Mouse (Mus musculus): ENCODE data around the gene Cyp2g1. TPM values are rescaled to one million over a fixed set of nuclear protein-coding genes. Genes with fewer than 3 reads are reported as not detected.

The Cyp2g1 gene
- polyA plus RNA-seq (2016; fragmentation: Nextera tagmentation; extraction: Ambion mirVana) = not detected in 2 replicates

DNA sequence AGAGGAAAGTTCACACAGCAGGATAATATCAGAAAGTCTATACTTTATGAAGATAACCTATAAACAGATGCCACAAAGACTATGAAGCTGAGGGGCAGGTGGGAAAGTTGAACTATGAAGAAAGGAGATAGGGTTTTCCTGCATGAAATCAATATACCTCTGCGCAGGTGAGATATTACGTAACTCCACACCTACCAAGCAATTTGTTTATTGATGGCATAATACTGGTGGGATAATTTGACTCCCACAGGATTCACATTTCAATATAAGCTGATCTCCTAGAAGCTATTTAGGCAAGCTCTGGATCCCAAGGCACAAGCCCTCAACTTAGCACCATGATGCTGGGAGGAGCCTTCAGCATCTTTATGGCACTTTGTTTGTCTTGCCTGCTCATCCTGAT, at the start of gene Cyp2g1:
Gene Cyp2g1 (plus strand): TSS at position 301 of the 400 bp plus-strand sequence.
- H3K9me3 ChIP-seq (replicated peaks) = no peaks in the 10 kb centered on the region
- no peak within 1 kb of the TSS for H3K9ac ChIP-seq
- H3K36me3 ChIP-seq = no peaks in the 10 kb centered on the region
- WGBS (ENCODE audit: insufficient replicate concordance) = 71% methylated on average over 2 of the region's 2 CpGs
- no peaks in the 10 kb centered on the region for H3K27me3 ChIP-seq (replicated peaks)
- H3K27ac ChIP-seq = no peak within 1 kb of the TSS
- ATAC-seq = no peak
- no peak within 1 kb of the TSS for H3K4me2 ChIP-seq
- no peaks in the 10 kb centered on the region for H3K4me1 ChIP-seq
- H3K4me3 ChIP-seq = no peak within 1 kb of the TSS

DNA sequence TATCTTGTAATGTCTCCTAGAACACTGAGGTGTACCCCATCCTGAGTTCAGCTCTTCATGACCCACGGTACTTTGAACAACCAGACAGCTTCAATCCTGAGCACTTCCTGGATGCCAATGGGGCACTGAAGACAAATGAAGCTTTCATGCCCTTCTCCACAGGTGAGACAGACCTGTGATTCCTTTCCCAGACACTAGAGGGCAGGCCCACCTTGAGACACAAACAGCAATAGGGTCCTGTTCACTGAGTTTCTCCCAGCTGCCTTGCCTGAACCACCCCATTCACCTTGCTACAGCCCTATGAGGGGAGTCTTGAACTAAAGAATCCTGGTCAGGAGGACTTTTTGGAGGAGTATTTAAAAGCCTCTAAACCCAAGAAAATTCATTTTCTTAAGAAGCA, 41.6 kb upstream of the Cyp2g1 start:
- no peaks in the 10 kb centered on the region for H3K27me3 ChIP-seq (replicated peaks)
- H3K36me3 ChIP-seq = no peaks in the 10 kb centered on the region
- H3K4me2 ChIP-seq = no peak overlapping the region
- H3K4me3 ChIP-seq = no peak overlapping the region
- no peaks in the 10 kb centered on the region for H3K4me1 ChIP-seq
- 51% methylated on average over 1 of the region's 1 CpGs for whole genome bisulfite sequencing (ENCODE audit: insufficient replicate concordance)
- H3K9me3 ChIP-seq (replicated peaks) = peaks cover 11% of the 10 kb centered on the region; the same call in 1 of the 2 replicates
- no peak for ATAC-seq
- no peak overlapping the region for H3K27ac ChIP-seq
- no peak overlapping the region for H3K9ac ChIP-seq

DNA sequence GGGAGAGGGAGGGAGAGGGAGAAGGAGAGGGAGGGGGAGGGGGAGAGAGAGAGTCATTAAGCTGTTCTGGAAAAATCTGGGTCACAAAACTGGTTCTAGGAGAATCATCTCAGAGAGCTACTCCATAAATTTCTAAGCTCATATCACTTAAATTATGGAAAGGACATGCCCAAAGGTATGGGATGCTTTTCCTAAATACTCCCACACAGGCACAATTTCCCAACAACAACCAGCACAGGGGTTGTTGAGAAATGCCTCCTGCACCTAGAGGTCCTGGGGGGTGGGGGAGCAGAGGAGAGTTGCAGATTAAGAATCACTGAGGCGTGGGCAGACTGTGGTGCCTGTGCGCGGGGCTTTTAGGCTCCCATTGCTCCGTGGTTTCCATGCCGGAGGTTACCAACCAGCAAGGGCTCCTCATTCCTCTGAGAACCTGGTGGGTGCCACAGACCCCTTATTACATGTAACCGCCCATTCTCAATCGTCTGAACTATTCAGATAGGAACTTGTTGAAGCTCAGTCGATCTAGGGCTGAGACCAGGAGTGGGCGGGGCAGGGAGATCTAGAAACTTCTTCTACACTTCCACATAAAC, 38.7 kb upstream of the Cyp2g1 start:
- Histone ChIP-seq H3K27ac (no peak overlapping the region), H3K9ac (no peak overlapping the region), H3K27me3 (replicated peaks) (no peaks in the 10 kb centered on the region), H3K4me3 (no peak overlapping the region), H3K4me2 (no peak overlapping the region), H3K36me3 (no peaks in the 10 kb centered on the region), H3K9me3 (replicated peaks) (peaks cover 11% of the 10 kb centered on the region; the same call in 1 of the 2 replicates), H3K4me1 (no peaks in the 10 kb centered on the region)
- ATAC-seq = no peak
- WGBS (ENCODE audit: insufficient replicate concordance) = 64% methylated on average over 9 of the region's 9 CpGs

DNA sequence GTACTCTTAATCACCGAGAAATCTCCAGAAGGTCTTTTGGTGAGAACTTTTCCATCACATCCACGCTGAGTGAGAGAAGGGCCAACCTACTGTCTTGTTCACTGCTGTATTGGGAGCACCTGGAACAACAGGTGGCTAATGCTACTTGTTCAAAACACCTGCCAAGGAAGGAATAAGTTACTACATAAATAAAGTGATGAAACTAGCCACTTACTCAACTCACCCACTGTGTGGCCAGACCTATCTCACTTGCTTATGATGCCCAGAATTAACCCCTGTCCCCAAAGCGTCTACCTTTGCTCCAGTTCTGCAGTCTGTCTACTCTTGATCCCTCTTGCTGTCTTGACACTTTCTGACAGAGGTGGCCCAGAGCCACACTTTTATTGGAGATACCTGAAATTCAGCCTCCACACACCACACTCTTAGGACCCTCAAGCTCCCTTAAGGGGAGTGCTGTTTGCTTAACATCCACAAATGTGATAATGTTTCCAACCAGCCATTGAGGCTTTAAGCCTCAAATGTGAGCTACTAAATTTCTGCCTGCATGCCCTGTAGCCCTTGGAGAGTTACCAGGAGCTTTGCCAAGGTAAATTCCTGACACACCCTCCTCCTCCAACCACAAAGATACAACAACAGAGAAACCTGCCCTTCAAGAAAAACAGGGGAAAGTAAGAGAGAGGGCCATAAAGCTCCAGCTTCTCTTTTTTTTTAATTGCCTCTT, 35.7 kb upstream of the Cyp2g1 start:
- WGBS (ENCODE audit: insufficient replicate concordance) = 41% methylated on average over 3 of the region's 3 CpGs
- Histone ChIP-seq H3K4me3 (no peak overlapping the region), H3K4me1 (no peaks in the 10 kb centered on the region), H3K9me3 (replicated peaks) (peaks cover 11% of the 10 kb centered on the region; the same call in 1 of the 2 replicates), H3K4me2 (no peak overlapping the region), H3K9ac (no peak overlapping the region), H3K36me3 (no peaks in the 10 kb centered on the region), H3K27me3 (replicated peaks) (no peaks in the 10 kb centered on the region), H3K27ac (no peak overlapping the region)
- no peak for ATAC-seq

DNA sequence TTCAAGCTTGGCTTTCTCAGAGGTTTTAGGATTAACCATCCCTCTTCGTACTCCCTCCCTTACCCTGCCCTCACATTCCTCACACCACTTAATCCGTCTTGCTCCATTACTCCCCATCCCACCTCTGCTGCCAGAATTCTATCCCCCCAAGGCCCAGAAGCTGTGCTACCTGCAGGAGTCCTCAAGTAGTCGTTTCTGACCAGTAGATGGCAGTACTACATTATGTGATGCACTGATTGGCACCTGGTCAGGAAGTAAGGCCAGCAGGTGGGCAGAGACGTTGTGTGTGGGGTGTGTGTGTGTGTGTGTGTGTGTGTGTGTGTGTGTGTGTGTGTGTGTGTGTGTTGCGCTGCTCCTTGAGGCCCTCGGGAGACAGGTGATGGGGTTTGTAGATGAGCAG, 32.8 kb upstream of the Cyp2g1 start:
- H3K4me3 ChIP-seq = no peak overlapping the region
- no peak for ATAC-seq
- H3K27me3 ChIP-seq (replicated peaks) = no peaks in the 10 kb centered on the region
- H3K27ac ChIP-seq = no peak overlapping the region
- peaks cover 5% of the 10 kb centered on the region; the same call in 1 of the 2 replicates for H3K9me3 ChIP-seq (replicated peaks)
- no peaks in the 10 kb centered on the region for H3K4me1 ChIP-seq
- H3K4me2 ChIP-seq = no peak overlapping the region
- WGBS (ENCODE audit: insufficient replicate concordance) = 16% methylated on average over 6 of the region's 6 CpGs
- no peaks in the 10 kb centered on the region for H3K36me3 ChIP-seq
- H3K9ac ChIP-seq = no peak overlapping the region

DNA sequence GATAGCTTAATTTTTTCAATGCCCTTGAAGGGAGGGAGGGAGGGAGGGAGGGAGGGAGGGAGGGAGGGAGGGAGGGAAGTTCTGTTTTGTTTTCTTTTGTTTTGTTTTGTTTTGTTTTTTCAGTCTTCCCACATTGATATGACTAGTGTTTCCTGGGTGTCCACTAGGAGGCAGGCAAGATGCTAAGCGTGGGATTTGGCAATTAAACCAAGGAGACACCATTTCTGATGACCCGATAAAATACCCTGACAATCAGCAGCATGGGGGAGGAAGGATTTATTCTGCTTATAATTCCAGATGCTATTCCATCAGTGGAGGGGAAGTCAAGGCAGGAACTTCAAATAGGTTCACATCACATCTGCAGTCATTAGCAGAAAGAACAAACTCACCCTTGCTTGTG, 30.9 kb upstream of the Cyp2g1 start:
- no peak for ATAC-seq

DNA sequence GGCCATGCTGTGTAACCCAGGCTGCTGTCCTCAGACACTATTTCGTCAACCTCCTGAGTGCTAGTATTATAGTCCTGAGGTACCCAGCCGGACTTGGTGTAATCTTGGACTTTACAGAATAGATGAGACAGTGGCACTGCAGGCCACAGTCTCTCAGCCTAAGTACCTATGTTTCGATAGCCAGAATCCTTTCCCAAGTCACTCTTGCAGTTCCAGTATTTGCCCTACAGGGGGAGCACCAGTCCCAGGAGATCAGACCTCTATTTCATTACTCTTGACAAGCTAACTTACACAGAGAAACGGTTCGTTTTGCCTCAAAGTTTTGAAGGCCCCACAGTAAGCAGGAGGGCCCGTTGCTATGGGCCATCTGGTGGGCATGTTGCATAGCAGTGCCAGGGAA, 30.2 kb upstream of the Cyp2g1 start:
- Histone ChIP-seq H3K27me3 (replicated peaks) (no peaks in the 10 kb centered on the region), H3K4me2 (no peak overlapping the region), H3K4me1 (no peaks in the 10 kb centered on the region), H3K9me3 (replicated peaks) (no peaks in the 10 kb centered on the region), H3K4me3 (no peak overlapping the region), H3K9ac (no peak overlapping the region), H3K36me3 (no peaks in the 10 kb centered on the region), H3K27ac (no peak overlapping the region)
- ATAC-seq = no peak
- 29% methylated on average over 6 of the region's 6 CpGs for WGBS (ENCODE audit: insufficient replicate concordance)

More for the DNA sequence above, 30.9 kb upstream of the Cyp2g1 start:
- WGBS (ENCODE audit: insufficient replicate concordance) = 61% methylated on average over 2 of the region's 2 CpGs
- Histone ChIP-seq H3K4me3 (no peak overlapping the region), H3K27me3 (replicated peaks) (no peaks in the 10 kb centered on the region), H3K9ac (no peak overlapping the region), H3K27ac (no peak overlapping the region), H3K9me3 (replicated peaks) (no peaks in the 10 kb centered on the region), H3K4me2 (no peak overlapping the region), H3K36me3 (no peaks in the 10 kb centered on the region), H3K4me1 (no peaks in the 10 kb centered on the region)

DNA sequence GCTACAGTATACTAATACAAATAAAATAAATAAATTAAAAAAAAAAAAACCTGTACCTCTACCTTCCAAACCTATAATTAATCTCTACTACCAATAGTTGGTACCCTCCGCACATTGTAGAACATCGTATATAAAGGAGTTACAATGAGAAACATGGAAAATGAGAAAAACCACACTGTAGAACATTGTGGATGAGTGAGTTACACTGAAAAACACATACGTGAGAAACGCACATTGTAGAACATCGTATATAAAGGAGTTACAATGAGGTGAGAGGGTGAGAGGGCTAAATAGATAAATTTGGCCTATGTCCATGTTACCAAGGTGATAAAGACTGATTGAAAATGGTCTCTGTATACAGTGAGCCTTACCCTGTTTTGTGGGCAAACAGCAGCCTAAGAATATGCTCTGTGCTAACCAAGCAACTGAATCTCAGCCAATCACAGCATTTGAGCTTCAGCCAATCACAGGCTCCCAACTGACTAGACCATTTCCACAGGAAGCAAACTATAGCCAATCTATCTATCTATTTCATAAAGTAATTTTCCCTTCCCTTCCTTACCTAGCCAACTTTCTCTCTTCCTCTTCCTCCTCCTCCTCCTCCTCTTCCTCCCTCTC, 28.8 kb upstream of the Cyp2g1 start:
- Histone ChIP-seq H3K36me3 (no peaks in the 10 kb centered on the region), H3K4me2 (no peak overlapping the region), H3K27me3 (replicated peaks) (no peaks in the 10 kb centered on the region), H3K27ac (no peak overlapping the region), H3K4me1 (no peaks in the 10 kb centered on the region), H3K9ac (no peak overlapping the region), H3K9me3 (replicated peaks) (no peaks in the 10 kb centered on the region), H3K4me3 (no peak overlapping the region)
- WGBS (ENCODE audit: insufficient replicate concordance) = 65% methylated on average over 5 of the region's 5 CpGs
- ATAC-seq = 0 out of 2 replicates have a peak, but pooled peaks have one; percentile 59

DNA sequence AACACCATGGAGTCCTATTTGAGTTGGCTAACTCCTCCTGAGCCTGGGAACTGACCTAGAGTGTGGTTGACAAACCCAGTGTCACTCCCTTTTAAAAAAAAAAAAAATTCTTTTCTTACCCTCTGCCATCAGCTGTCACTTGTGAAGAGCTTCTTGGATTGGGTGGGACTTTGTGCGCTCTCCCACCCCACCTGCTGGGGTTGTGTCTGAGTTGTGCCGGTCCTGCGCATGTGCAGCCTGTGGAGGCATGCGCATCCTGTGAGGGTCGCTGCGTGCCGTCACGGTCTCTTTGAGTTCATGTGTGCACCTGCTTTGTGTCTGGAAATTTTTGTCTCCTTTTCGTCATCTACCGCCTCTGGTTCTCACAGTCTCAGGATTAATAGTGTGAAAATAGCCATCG, 28.2 kb upstream of the Cyp2g1 start:
- H3K4me3 ChIP-seq = no peak overlapping the region
- H3K27me3 ChIP-seq (replicated peaks) = no peaks in the 10 kb centered on the region
- no peak for ATAC-seq
- no peak overlapping the region for H3K27ac ChIP-seq
- no peak overlapping the region for H3K9ac ChIP-seq
- H3K9me3 ChIP-seq (replicated peaks) = no peaks in the 10 kb centered on the region
- no peaks in the 10 kb centered on the region for H3K4me1 ChIP-seq
- no peak overlapping the region for H3K4me2 ChIP-seq
- H3K36me3 ChIP-seq = no peaks in the 10 kb centered on the region
- WGBS (ENCODE audit: insufficient replicate concordance) = 12% methylated on average over 11 of the region's 11 CpGs

DNA sequence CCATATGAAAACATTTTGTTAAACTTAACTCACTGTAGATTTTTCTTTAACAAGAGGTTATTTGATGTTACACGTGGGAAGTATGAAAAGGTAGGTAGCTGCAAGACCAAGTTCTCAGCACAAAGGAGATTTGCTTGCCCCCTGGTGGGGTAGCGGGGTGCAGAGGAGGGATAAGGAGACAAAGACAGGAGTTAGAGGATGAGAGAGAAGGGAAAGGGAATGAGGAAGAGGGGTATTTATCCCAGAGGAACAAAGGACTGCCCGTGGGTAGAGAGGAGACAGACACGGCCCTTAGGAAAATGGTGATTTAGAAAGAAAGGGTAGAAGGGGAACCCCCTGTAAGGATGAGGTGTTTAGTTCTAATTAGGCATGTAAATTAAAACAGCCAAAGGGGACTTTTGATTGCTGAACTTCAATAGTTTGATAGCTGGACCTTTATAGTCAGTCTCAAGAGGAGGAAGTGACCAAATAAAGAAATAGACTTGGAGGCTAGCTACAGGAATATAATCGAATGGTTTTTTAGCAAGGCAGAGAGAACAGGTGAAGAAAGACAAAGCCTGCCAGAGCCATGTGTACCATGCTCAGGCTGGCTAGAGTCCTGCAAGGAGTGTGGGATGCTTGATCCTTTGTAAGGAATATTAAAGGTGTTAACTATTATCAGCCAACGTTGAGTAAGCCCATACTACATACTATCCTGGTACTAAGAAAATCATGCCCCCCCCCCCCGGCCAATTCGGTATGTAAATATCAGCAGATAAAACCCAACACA, 27.5 kb upstream of the Cyp2g1 start:
- Histone ChIP-seq H3K27me3 (replicated peaks) (no peaks in the 10 kb centered on the region), H3K9ac (no peak overlapping the region), H3K36me3 (no peaks in the 10 kb centered on the region), H3K4me1 (no peaks in the 10 kb centered on the region), H3K4me3 (no peak overlapping the region), H3K9me3 (replicated peaks) (no peaks in the 10 kb centered on the region), H3K4me2 (no peak overlapping the region), H3K27ac (no peak overlapping the region)
- ATAC-seq = no peak
- WGBS (ENCODE audit: insufficient replicate concordance) = 24% methylated on average over 8 of the region's 8 CpGs

DNA sequence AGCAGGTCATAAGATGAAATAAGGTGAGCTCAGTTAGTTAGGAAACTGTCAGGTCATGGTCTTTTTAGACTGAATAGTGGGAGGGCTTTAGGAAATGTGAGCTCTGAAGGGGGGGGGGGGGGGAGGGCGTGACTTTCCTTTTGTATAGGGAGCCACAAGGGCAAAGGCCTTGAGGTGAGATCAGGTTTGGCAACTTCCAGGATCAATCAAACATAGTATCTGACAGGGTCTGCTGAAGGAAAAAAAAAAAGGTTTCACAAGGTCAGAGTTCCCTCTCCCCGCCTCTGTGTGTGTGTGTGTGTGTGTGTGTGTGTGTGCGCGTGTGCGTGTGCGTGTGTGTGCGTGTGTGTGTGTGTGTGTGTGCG, 26.9 kb upstream of the Cyp2g1 start:
- WGBS (ENCODE audit: insufficient replicate concordance) = 39% methylated on average over 6 of the region's 8 CpGs
- no peak overlapping the region for H3K27ac ChIP-seq
- ATAC-seq = peak; percentile 35; the same call in 1 of the 2 replicates

DNA sequence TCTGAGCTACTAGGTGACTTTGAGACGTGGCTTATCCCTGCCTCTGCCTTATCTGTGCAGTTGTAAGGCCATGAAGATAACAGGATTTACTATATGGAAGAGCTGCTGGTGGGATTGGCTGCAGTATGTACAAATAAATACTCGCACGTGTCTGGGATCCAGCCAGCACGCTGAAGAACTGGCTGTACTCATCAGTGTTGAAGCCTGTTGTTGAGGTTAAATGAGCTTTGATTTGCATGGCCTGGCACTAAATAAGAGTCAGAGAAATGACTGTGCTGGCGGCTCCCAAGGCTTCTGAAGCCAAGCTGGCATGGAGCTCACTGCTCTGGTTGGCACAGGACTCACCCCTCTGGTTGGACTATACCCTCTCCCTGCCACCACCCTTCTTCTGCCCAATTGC, 25.5 kb upstream of the Cyp2g1 start:
- H3K4me1 ChIP-seq = no peaks in the 10 kb centered on the region
- no peak overlapping the region for H3K4me2 ChIP-seq
- WGBS (ENCODE audit: insufficient replicate concordance) = 43% methylated on average over 5 of the region's 5 CpGs
- no peaks in the 10 kb centered on the region for H3K9me3 ChIP-seq (replicated peaks)
- H3K9ac ChIP-seq = no peak overlapping the region
- H3K4me3 ChIP-seq = no peak overlapping the region
- H3K27ac ChIP-seq = no peak overlapping the region
- no peaks in the 10 kb centered on the region for H3K27me3 ChIP-seq (replicated peaks)
- ATAC-seq = no peak
- H3K36me3 ChIP-seq = no peaks in the 10 kb centered on the region

More for the DNA sequence above, 26.9 kb upstream of the Cyp2g1 start:
- H3K27me3 ChIP-seq (replicated peaks) = no peaks in the 10 kb centered on the region
- H3K9ac ChIP-seq = no peak overlapping the region
- no peaks in the 10 kb centered on the region for H3K9me3 ChIP-seq (replicated peaks)
- no peak overlapping the region for H3K4me3 ChIP-seq
- no peaks in the 10 kb centered on the region for H3K4me1 ChIP-seq
- H3K36me3 ChIP-seq = no peaks in the 10 kb centered on the region
- no peak overlapping the region for H3K4me2 ChIP-seq
